Mouse (Mus musculus): ENCODE results near the gene Nptn.
"Not testable (repeated sequence)": the region's sequence is repeated elsewhere in the genome, so short reads cannot be mapped to it uniquely, and the experiment has no call there.

Gene Nptn

GRCm38 (mm10) chr9:58565945-58566344 lies 16.1 kb upstream of the Nptn start:
- not testable (repeated sequence) for DNase-seq

GRCm38 (mm10) chr9:58567682-58568081 lies 14.4 kb upstream of the Nptn start:
- DNase-seq, result no peak

GRCm38 (mm10) chr9:58571001-58571400 lies 11.0 kb upstream of the Nptn start:
- no peak for DNase-seq

GRCm38 (mm10) chr9:58578669-58579068 lies 3.4 kb upstream of the Nptn start:
- DNase-seq, result peak; percentile 28 to 53

GRCm38 (mm10) chr9:58580453-58581195 lies 1.4 kb upstream of the Nptn start:
- DNase-seq, result not testable (repeated sequence)

GRCm38 (mm10) chr9:58581283-58581930 lies 633 bp upstream of the Nptn start:
- no peak for DNase-seq

- peak in 1 of 2 experiments; percentile 65 for DNase-seq
Observed at GRCm38 (mm10) chr9:58582581-58583266, 684 bp downstream of the Nptn start.

- DNase-seq, result peak; percentile 9 to 32
Observed at GRCm38 (mm10) chr9:58583267-58583641, 1.2 kb downstream of the Nptn start.

GRCm38 (mm10) chr9:58584323-58584722 lies 2.3 kb downstream of the Nptn start:
- DNase-seq, result no peak

- no peak for DNase-seq
Observed at GRCm38 (mm10) chr9:58588657-58589056, 6.6 kb downstream of the Nptn start.

GRCm38 (mm10) chr9:58595313-58595712 lies 13.3 kb downstream of the Nptn start:
- DNase-seq, result no peak

GRCm38 (mm10) chr9:58613790-58614189 lies 31.8 kb downstream of the Nptn start:
- DNase-seq, result no peak

- DNase-seq, result no peak
Observed at GRCm38 (mm10) chr9:58615064-58615938, 33.3 kb downstream of the Nptn start.

- DNase-seq, result no peak
Observed at GRCm38 (mm10) chr9:58623009-58623408, 41.0 kb downstream of the Nptn start.

GRCm38 (mm10) chr9:58627197-58627596 lies 45.2 kb downstream of the Nptn start:
- no peak for DNase-seq

- no peak for DNase-seq
Observed at GRCm38 (mm10) chr9:58630441-58630840, 48.4 kb downstream of the Nptn start.

- no peak for DNase-seq
Observed at GRCm38 (mm10) chr9:58648406-58649264, 66.6 kb downstream of the Nptn start.

- no peak for DNase-seq
Observed at GRCm38 (mm10) chr9:58649265-58649626, 67.2 kb downstream of the Nptn start.

GRCm38 (mm10) chr9:58651993-58652392 lies 70.0 kb downstream of the Nptn start:
- DNase-seq, result no peak

GRCm38 (mm10) chr9:58654494-58654893 lies 72.5 kb downstream of the Nptn start:
- DNase-seq, result no peak

- DNase-seq, result no peak
Observed at GRCm38 (mm10) chr9:58656396-58656795, 74.4 kb downstream of the Nptn start.

- no peak for DNase-seq
Observed at GRCm38 (mm10) chr9:58656824-58657223, 74.8 kb downstream of the Nptn start.
